Mouse (Mus musculus) thymus, postnatal 10 days (tissue): ENCODE measurements at regions not wholly inside any gene's neighbourhood (a gene's known extent, or its start where the extent isn't known, plus 50 kb on each side); places are given as distances from the start of the nearest gene placed in this dataset.

Source experiments
- DNase-seq, 2 experiments: peaks; one replicate each; pipeline ENCODE4 v3.0.0; 2021; ENCODE audit warnings: low spot score in 2 of 2

GRCm38 (mm10) chr11:48431316-48431715 lies 368.8 kb upstream of the Rack1 start:
- DNase-seq, result no peak

GRCm38 (mm10) chr11:48427423-48427822 lies 372.7 kb upstream of the Rack1 start:
- no peak for DNase-seq

DNA sequence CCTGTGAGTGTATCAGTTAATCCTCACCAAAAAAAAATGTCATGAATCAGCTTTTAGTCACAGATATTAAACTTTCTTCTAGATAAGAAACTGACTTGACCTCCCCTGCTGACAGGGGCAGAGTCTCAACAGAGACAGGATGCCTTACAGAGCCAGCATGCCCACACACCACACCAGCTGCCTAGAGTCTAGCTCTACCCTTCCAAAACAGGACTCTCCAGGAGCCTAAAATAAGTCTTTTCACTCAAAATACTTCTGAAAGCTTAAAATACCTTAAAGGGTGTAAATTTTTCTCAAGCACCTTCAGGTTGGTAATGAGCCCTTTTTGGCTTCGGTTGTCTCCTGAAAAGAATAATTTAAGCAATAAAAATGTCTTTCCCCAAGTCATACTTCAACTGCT lies 373.7 kb upstream of the Rack1 start:
- DNase-seq, result no peak

GRCm38 (mm10) chr11:48418066-48418756 lies 381.9 kb upstream of the Rack1 start:
- DNase-seq, result no peak

DNA sequence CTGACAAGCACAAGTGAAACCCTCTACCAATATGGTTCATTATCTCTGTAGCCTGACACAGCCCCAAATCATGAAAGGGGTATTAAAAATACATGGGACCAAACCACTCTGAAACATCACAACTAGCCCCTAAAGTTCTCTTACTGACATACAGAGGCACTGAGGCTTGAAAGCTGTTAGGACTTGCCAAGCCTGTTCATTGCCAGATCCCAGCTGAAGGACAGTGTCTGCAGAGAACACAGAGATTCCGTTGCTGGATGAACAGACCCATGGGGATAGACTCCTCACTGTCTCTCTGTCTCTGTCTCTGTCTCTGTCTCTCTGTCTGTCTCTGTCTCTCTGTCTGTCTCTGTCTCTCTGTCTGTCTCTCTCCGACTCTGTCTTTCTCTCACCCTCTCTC lies 382.5 kb upstream of the Rack1 start:
- DNase-seq, result no peak

- DNase-seq, result no peak
Observed at GRCm38 (mm10) chr11:48398032-48398431, 402.1 kb upstream of the Rack1 start.

DNA sequence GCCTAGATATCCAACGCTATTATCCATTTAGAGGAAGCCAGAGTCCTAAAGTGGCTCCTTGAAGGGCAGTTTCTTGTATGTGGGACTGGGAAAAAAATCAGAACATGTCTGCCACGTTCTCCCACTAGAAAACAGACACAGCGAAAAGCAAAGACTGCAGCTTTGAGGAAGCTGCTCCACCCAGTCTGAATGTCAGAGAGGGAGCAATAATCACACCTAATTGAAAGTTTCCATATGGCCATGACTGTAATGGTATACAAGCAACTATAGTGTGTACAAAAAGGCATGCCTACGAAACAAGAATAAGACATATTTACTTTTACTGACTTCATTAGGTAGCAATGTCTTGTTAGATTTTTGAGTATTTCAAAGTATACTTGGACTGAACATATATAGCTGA lies 392.7 kb upstream of the Sgcd start:
- no peak for DNase-seq

GRCm38 (mm10) chr11:48378044-48378443 lies 389.3 kb upstream of the Sgcd start:
- DNase-seq, result no peak

DNA sequence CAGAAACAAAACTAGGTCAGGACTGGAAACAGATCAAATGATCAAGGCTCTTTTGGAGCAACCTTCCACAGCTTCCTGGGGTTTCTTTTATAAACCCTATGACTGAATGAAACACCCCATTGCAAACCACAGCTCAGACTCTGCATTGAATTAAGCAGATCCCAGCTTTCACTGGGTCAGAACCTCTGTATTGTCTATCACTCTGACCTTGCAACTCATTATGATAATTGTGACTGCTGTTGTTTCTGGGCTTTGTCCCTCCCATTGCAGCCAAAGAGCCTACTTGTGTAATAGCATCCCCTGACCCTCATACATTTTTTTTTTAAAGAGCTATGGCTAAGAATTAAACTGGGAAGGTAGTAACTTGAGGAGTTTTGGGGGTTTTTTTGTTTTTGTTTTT lies 388.5 kb upstream of the Sgcd start:
- no peak for DNase-seq

DNA sequence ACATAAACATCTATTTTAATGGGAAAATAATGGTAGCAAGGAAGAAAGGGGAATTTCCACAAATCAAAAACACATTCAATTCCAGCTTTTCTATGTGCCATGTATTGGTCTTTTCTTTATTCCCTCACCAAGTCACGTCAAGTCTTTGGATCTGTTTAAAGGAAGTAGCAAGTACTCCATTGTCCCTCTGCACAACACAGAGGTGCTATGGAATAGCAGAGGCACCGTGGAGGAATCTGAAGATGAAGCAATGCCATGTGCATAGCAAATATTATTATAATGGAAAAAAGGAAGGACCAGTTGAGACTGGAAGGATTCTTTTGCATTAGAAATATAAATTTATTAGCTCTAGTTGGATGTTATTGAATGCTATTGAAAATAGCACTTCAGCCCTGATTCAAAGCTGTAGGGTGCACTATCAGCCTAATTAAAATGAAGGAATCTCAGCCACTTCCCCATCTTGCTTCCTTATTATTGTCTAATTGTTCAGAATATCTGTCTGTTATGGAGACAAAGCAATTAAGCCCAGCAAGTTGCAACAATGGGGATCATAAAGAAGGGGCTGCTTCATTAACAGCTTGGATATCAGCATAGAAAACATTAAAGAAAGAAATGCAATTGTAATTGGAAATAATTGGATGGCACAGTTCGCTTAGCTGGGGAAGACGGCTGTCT lies 362.7 kb upstream of the Sgcd start:
- DNase-seq, result no peak

DNA sequence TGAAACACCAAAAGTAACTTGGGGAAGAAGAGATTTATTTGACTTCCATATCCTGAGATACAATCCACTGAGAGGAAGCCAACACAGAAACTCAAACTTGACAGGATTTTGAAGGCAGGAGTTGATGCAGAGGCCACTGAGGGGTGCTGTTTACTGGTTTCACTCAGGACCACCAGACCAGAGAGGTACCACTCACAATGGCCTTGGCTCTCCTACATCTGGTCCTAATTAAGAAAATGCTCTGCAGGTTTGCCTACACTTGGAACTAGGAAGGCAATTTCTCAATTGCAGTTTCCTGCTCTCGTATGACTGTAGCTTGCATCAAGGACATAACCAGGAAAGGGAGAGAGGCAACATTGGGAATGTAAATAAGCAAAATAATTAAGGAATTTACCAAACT lies 325.7 kb upstream of the Sgcd start:
- no peak for DNase-seq

DNA sequence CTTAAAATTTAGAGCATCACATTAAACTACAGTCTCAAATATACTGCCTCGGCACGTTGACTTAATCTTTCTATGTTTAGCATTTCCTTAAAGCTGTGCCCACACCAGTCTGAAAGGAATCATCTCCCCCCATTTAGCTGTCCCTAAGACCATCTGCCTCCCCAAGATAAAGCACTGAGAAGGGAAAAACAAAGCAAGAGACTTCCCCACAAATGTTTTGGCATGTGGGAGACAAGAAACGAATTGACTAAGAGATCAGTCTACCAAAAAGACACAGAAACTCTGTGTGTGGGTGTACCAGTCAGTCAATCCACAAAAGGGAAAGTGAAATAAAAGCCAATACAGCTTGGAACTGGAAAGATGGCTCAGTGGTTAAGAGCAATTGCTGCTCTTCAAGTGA lies 306.6 kb upstream of the Sgcd start:
- DNase-seq, result no peak

DNA sequence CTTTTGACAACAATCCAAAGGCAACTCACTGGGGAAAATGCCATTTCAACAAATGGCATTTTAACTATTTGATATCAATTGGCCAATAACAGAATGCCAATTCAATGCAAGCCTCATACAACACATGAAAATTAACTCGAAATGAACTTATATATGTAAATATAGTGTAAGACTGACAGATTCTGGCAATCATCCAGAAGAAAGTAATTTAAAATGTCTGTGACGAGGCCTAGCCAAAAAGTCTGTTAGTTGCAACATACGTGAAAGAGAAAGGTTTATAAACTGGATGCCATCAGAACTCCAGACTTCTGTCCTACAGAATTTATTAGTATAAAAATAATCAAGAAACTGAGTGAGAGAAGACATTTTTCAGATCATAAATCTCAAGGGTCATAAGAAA lies 273.7 kb upstream of the Sgcd start:
- DNase-seq, result no peak

DNA sequence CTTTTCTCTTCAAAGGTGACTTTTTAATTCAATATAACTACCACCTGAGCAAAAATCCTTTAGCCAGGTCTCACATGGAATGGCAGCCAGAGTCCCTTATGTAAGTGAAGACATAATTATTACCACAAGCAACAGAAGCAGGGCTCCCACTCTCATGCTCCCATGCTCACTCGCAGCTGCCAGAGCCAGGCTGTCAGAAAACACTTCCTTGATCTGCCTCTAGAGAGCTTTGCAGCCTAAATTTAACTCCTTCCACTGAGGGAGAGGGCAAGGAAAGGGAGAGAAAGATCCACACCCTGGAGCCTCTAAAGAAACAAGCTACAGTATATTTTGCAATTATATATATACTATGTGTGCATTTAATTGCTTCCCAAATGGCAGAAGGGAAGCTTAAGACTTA lies 272.3 kb upstream of the Sgcd start:
- no peak for DNase-seq

GRCm38 (mm10) chr11:48250678-48251317 lies 262.0 kb upstream of the Sgcd start:
- no peak for DNase-seq

- no peak for DNase-seq
Observed at GRCm38 (mm10) chr11:48249315-48249714, 260.5 kb upstream of the Sgcd start.

GRCm38 (mm10) chr11:48221156-48221555 lies 232.4 kb upstream of the Sgcd start:
- no peak for DNase-seq

DNA sequence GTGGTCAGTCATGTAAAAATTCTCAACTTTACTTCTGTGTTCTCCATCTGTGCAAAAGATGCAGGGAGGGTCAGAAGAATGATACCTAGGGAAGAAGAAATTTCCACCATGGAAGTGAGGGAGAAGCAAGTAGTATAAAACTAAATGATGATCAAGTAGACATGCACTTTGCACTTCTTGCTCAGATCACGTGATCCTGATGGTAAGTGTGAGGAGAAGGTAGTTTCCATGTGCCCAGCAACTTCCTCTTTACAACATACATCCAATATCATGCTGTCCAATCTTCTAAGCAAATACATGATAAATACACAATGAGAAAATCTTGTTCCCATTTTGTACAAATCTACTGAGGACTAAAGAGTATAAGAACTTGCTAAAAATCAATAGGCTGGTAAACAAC lies 230.4 kb upstream of the Sgcd start:
- DNase-seq, result no peak

- no peak for DNase-seq
Observed at GRCm38 (mm10) chr11:48216762-48217161, 228.0 kb upstream of the Sgcd start.

DNA sequence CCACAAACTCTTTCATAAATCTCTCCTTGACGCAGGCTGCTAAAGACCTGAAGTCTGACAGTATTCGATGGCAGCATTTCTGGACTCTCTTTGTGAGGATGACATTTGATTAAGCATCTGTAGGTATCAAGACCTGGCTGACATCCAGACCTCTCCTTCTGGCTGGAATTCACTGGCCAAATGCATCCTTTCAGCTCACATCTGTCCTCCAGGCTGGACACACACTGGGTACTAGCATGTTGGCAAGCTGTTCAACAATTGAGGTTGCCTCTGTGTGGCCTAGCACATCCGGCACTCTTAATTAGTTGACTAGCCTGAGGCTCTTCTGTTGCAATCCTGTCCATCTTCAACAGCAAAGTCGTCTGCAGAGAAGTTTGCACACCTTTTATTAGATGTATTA lies 197.8 kb upstream of the Sgcd start:
- DNase-seq, result no peak

- no peak for DNase-seq
Observed at GRCm38 (mm10) chr11:48178943-48179342, 190.2 kb upstream of the Sgcd start.

DNA sequence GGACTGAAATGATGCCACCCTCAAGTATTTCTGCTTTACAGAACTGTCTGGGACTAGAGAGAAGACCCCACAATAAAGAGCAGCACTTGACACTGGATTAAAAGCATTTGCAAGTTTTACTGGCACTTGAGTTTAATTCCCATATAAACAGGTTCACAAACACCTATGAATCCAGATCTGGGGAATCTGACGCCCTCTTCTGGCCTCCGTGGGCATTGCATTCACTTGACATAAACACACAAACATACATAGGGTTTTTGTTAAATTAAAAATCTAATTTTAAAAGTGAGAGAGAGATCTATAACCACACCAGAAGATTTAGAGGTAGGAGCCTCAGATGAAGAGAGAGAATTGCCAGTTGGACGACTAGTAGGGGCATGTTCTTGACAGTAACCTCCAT lies 189.4 kb upstream of the Sgcd start:
- DNase-seq, result no peak

DNA sequence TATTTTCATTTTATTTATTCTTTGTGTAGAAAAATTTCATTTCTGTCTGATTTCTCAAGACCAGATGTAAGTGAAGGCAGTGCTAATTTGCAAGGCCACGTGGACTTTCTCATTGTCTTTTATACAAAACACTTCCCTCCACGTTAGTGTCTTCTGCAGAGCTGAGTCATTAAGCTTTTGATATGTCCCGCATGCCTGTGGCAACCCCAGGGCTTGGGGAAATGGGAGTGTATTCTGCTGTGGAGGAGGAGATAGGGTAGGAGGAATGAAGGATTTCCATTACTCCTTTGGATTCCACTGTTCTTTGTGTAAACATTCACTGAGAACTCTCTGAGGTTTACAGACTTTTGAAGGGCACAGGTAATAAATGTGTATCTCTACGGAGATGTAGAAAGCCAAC lies 187.7 kb upstream of the Sgcd start:
- DNase-seq, result no peak
